Mouse (Mus musculus): Measurements from ENCODE around the gene Tnfsf15. TPM values are rescaled to one million over a fixed set of nuclear protein-coding genes. Genes with fewer than 3 reads are reported as not detected.

The Tnfsf15 gene
- polyA plus RNA-seq, 1 experiment from 2014 or later = not detected

DNA sequence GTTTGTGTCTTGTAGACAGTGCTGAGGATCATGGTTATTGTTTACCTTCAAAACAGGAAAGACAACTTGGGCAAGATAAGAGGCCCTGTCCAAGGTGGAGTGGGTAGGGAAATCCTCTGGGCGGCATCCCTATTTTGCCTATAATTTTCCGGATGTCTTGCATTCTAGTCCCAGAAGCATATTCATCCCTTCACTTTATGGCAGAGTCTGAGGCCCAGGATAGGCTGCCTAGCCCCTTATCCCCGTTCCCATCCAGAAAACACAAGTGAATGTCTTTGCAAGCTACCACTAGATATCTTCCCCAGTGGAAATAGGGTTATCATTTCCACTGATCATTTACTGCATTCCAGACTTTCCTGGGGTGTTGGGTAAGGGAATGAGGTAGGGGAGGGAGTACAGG, 4.9 kb downstream of the Tnfsf15 start:
- no peaks in the 10 kb centered on the region for H3K9me3 ChIP-seq (replicated peaks)
- H3K27me3 ChIP-seq (replicated peaks) = no peaks in the 10 kb centered on the region
- no peak overlapping the region for H3K9ac ChIP-seq
- no peak for ATAC-seq
- H3K4me1 ChIP-seq = no peaks in the 10 kb centered on the region
- no peaks in the 10 kb centered on the region for H3K36me3 ChIP-seq
- H3K4me2 ChIP-seq = no peak overlapping the region
- 50% methylated on average over 3 of the region's 3 CpGs for WGBS (ENCODE audit: insufficient replicate concordance)
- no peak overlapping the region for H3K4me3 ChIP-seq
- no peak overlapping the region for H3K27ac ChIP-seq

DNA sequence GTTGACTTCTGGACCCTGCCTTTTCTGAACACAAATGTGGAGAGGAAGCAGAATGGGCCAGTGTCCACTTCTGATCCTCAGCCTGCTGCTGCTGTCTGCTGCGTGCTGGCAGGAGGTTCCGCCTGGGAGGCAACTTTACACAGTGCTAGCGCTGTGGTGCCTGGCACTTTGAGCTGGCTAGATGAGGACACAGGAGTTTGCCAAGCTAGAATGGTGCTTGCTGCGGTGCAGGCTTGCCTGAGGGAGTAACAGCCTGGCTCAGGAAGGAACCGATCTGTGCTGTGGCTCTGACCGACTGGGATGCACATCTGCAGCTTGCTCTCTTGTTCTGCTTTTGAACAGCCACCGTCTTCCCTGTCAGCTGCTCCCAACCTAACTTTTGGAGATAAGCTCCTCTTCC, 5.4 kb downstream of the Tnfsf15 start:
- WGBS (ENCODE audit: insufficient replicate concordance) = 36% methylated on average over 7 of the region's 7 CpGs
- H3K4me1 ChIP-seq = no peaks in the 10 kb centered on the region
- no peak overlapping the region for H3K4me2 ChIP-seq
- H3K27me3 ChIP-seq (replicated peaks) = no peaks in the 10 kb centered on the region
- ATAC-seq = no peak
- H3K27ac ChIP-seq = no peak overlapping the region
- H3K9ac ChIP-seq = no peak overlapping the region
- H3K4me3 ChIP-seq = no peak overlapping the region
- H3K9me3 ChIP-seq (replicated peaks) = no peaks in the 10 kb centered on the region
- no peaks in the 10 kb centered on the region for H3K36me3 ChIP-seq

DNA sequence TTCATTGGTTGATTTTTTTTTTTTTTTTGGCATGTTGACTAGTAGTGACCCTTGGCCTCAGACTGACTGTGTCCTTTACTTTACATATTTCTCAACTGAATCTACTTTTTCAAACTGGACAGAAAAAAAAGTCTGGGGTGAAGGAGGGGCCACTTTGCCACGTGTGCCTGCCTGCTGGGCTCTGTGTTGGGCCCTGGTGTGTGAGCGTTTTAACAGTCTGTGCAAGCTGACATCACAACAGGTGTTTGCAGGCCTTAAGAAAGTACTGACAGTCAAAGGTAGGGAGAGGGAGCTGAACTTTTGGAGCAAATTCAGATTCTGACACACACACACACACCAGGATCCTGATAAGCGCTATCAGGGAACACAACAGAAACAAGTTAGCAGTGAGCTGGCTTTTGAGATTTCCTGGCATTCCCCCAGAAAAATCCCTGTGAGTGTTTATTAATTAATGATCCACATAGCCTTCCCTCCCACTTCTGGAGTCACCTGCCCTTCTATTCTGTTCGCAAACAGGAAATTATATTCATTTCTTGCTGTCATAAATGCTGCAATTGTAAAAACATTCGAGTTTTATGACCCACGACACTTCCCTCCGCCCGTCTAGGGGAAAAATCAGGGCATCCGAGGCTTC, 6.4 kb downstream of the Tnfsf15 start:
- Histone ChIP-seq H3K9me3 (replicated peaks) (no peaks in the 10 kb centered on the region), H3K27me3 (replicated peaks) (no peaks in the 10 kb centered on the region), H3K4me2 (no peak overlapping the region), H3K4me1 (no peaks in the 10 kb centered on the region), H3K9ac (no peak overlapping the region), H3K27ac (no peak overlapping the region), H3K36me3 (no peaks in the 10 kb centered on the region), H3K4me3 (no peak overlapping the region)
- 56% methylated on average over 9 of the region's 9 CpGs for WGBS (ENCODE audit: insufficient replicate concordance)
- ATAC-seq = no peak

DNA sequence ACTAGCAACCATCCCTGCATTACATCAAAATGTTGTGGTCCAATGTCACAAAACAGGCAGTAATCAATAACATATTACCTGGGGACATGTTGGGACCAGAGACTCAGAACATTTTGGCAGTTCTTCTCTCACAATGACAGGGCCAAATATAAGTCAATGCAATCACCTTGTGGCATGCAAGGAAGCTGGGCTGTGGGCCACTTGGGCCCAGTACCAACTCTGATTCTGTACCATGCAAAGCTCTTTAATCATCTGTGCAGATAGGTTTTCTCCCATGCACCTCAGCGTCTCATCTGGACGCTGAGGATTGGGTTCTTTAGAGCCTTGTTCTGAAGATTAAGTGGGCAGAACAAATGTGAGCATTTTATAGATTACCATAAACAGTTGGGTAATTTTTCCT, 13.6 kb downstream of the Tnfsf15 start:
- no peaks in the 10 kb centered on the region for H3K9me3 ChIP-seq (replicated peaks)
- WGBS (ENCODE audit: insufficient replicate concordance) = 53% methylated on average over 2 of the region's 2 CpGs
- no peaks in the 10 kb centered on the region for H3K4me1 ChIP-seq
- H3K4me3 ChIP-seq = no peak overlapping the region
- H3K27ac ChIP-seq = no peak overlapping the region
- H3K36me3 ChIP-seq = no peaks in the 10 kb centered on the region
- H3K4me2 ChIP-seq = no peak overlapping the region
- no peaks in the 10 kb centered on the region for H3K27me3 ChIP-seq (replicated peaks)
- H3K9ac ChIP-seq = no peak overlapping the region
- ATAC-seq = no peak

DNA sequence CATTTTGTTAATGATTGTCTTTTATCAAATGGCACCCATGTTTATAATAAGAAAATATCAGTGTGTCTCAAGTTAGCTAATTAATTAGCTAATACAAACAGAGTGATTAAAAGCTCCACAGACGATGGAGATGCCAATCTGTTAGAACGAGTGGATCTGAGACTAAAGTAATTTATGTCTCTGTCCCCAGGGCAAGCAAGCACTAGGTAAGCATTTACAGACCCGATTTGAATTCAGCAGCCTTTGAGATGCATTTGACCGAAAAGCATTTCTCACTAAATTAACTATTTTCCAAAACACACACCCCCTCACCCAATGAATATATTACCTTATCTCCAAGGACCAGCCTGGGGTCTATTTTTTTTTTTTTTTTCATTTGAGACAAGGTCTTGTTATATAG, 18.2 kb downstream of the Tnfsf15 start:
- Histone ChIP-seq H3K4me1 (no peaks in the 10 kb centered on the region), H3K36me3 (no peaks in the 10 kb centered on the region), H3K27me3 (replicated peaks) (no peaks in the 10 kb centered on the region), H3K27ac (no peak overlapping the region), H3K9ac (no peak overlapping the region), H3K4me2 (no peak overlapping the region), H3K9me3 (replicated peaks) (no peaks in the 10 kb centered on the region), H3K4me3 (no peak overlapping the region)
- no peak for ATAC-seq
- 58% methylated on average over 4 of the region's 4 CpGs for WGBS (ENCODE audit: insufficient replicate concordance)

DNA sequence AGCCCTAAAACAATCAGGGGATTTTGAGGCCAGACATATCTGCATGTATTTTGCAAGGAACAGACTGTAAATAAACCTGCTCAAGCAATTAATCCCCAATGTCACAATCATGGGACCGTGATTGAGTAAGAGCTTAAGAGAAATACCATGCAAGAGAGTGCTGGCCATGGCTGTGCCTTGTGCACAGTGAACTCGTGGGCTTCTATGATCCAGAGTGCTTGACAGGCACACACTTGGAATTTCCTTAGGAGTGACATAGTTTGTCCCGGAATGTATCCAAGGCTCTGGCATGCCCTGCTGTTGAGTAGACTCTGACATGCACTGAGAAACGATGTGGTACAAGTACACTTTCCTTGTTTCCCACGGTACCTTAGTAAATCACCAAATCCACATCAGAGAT, 18.9 kb downstream of the Tnfsf15 start:
- no peaks in the 10 kb centered on the region for H3K36me3 ChIP-seq
- H3K4me1 ChIP-seq = no peaks in the 10 kb centered on the region
- no peak overlapping the region for H3K27ac ChIP-seq
- ATAC-seq = no peak
- H3K9me3 ChIP-seq (replicated peaks) = no peaks in the 10 kb centered on the region
- H3K4me3 ChIP-seq = no peak overlapping the region
- no peak overlapping the region for H3K9ac ChIP-seq
- no peaks in the 10 kb centered on the region for H3K27me3 ChIP-seq (replicated peaks)
- WGBS (ENCODE audit: insufficient replicate concordance) = 62% methylated on average over 5 of the region's 5 CpGs
- no peak overlapping the region for H3K4me2 ChIP-seq

DNA sequence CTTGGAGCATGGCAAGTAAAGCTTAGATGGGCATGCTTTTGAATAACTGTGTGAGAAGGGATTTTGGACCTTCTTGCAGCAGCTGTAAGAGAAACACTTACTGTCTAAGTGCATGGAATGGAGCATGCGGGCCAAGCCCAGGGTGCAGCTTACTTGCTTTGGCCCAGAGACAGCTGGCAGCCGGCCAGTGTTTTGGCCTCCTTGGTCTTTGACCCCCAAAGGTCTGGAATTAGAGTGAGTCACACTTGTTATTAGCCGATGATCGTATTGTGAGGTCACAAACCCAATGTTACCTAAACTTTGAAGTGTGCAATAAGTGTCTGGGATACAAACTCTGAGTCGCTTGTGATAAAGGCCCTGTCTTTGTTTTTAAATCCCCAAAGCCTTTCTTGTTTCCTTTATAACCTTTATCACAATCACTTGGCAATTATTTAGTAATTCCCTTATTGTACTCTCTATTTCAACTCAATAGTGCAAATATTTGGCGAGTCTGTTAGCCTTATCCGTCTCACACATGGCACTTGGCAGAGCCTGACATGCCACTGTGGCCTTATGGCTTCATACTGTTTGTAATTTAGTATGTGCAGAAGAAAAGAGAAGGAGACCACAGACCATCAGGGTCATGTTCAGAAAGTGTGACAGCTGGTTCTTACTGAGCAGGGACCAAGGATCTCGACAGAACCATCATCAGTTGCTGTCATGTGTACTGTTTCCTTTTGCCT, 26.8 kb downstream of the Tnfsf15 start:
- Histone ChIP-seq H3K9me3 (replicated peaks) (no peaks in the 10 kb centered on the region), H3K4me1 (no peaks in the 10 kb centered on the region), H3K4me2 (no peak overlapping the region), H3K27me3 (replicated peaks) (no peaks in the 10 kb centered on the region), H3K36me3 (no peaks in the 10 kb centered on the region), H3K27ac (no peak overlapping the region), H3K9ac (no peak overlapping the region), H3K4me3 (no peak overlapping the region)
- WGBS (ENCODE audit: insufficient replicate concordance) = 65% methylated on average over 8 of the region's 8 CpGs
- no peak for ATAC-seq

DNA sequence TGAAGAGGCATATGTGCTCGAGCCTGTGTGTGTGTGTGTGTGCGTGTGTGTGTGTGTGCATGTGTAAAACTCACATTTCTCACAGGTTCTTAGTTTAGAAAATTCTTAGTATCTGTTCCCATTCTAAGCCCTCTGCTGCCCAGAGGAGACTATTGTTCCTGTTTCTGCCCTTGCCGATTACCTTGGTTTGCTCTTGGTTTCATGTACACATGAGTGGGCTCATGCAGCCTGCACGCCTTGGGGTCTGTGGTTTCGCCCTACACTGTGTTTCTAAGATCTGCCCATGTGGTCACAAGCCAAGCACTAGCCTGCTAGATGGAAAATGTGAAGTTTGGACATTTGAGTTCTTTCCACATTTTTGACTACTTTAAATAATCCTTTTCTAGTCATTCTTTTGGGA, 33.0 kb downstream of the Tnfsf15 start:
- 59% methylated on average over 5 of the region's 5 CpGs for WGBS (ENCODE audit: insufficient replicate concordance)
- ATAC-seq = no peak

DNA sequence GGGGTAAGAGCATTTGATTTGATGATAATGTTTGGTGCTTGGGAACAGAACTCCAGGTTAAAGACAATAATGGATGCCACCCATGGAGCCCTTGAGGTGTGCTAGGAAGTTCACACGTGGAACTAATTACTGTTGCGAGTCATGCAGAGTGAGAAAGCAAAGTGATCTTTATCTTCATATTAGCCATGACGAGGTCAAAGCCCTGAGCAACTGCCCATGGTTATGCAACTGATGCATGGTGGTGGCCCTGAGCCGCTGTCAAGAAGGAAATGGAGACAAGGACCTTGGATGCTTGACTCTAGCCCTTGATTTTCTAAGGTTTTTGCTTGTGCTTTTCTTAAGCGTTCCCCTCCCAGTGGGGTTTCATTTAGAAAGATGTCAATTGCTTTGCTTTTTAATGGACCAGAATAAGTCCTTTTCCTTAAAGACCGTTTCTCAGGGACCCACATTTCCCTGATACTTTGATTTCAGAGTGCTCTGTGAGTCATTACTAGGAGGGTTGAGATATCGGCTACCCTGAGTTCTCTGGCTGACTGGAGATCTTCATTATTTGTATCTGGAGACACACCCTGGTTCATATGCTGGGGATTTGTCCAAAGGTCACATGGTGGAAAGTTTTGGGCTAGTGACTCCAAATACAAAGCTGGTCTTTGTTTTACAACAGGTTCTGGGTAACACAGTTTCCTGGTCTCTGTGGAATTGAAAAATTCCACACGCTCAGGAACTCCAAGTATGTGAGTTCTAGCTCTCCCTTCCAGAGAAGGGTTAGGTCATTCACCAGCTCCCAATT, 34.3 kb downstream of the Tnfsf15 start:
- H3K4me2 ChIP-seq = no peak overlapping the region
- H3K4me1 ChIP-seq = no peaks in the 10 kb centered on the region
- 63% methylated on average over 8 of the region's 8 CpGs for WGBS (ENCODE audit: insufficient replicate concordance)
- H3K9ac ChIP-seq = no peak overlapping the region
- no peak for ATAC-seq
- no peak overlapping the region for H3K27ac ChIP-seq
- no peaks in the 10 kb centered on the region for H3K27me3 ChIP-seq (replicated peaks)
- H3K4me3 ChIP-seq = no peak overlapping the region
- H3K9me3 ChIP-seq (replicated peaks) = no peaks in the 10 kb centered on the region
- no peaks in the 10 kb centered on the region for H3K36me3 ChIP-seq

More for the DNA sequence above, 33.0 kb downstream of the Tnfsf15 start:
- Histone ChIP-seq H3K27me3 (replicated peaks) (no peaks in the 10 kb centered on the region), H3K36me3 (no peaks in the 10 kb centered on the region), H3K9me3 (replicated peaks) (no peaks in the 10 kb centered on the region), H3K27ac (no peak overlapping the region), H3K9ac (no peak overlapping the region), H3K4me1 (no peaks in the 10 kb centered on the region), H3K4me2 (no peak overlapping the region), H3K4me3 (no peak overlapping the region)

DNA sequence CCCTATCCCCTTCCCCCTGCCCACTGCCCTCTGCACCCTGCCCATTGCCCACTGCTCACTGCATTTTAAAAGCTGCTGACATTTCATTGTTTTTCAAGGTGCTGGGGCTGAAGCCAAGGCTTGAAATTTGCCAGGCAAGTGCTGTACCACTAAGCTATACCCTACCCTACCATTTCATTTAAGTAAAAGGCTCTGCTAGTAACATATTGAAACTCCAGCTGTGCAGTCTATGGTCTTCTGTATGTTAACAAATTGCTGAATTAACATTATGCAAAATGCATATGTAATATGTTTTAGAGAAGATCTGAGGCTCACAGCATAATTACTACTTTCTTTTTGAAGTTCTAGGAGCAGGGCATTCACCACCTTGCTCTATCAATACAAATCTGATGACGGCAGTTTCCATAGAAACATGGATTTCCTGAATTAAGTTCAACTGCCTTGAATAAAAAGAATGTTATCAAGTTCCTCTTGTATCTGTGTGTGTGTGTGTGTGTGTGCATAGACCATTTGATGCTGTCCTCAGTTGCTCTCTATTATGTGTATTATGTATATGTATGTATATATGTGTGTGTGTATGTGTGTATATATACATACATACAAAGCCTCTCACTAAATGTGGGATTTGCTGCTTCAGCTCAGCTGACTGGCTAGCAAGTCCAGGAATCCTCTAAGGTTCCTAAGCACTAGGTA, 38.5 kb downstream of the Tnfsf15 start:
- WGBS (ENCODE audit: insufficient replicate concordance) = 71% methylated on average over 1 of the region's 1 CpGs
- no peak for ATAC-seq
- no peaks in the 10 kb centered on the region for H3K9me3 ChIP-seq (replicated peaks)
- H3K36me3 ChIP-seq = no peaks in the 10 kb centered on the region
- H3K9ac ChIP-seq = no peak overlapping the region
- H3K27ac ChIP-seq = no peak overlapping the region
- H3K4me3 ChIP-seq = no peak overlapping the region
- no peaks in the 10 kb centered on the region for H3K4me1 ChIP-seq
- H3K4me2 ChIP-seq = no peak overlapping the region
- H3K27me3 ChIP-seq (replicated peaks) = no peaks in the 10 kb centered on the region

DNA sequence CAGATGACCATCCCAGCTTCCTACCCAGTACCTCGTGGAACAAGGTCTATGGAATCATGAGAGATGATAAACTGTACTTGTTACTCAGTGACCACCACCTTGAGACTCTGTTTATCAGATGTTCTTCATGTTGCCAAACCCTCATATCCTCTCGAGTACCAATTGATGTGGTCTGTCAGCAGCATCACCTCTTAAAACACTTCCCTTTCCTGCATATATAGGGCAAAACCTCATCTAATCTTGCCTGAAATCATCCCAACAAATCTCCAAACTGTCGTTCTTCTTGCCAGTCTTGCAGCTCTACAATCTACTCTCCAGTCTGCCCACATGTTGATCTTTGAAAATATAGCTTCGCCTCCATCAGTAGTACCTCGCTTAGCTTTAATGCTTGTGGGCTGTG, 40.7 kb downstream of the Tnfsf15 start:
- Histone ChIP-seq H3K27ac (no peak overlapping the region), H3K4me2 (no peak overlapping the region), H3K4me3 (no peak overlapping the region), H3K9ac (no peak overlapping the region), H3K27me3 (replicated peaks) (no peaks in the 10 kb centered on the region), H3K9me3 (replicated peaks) (no peaks in the 10 kb centered on the region), H3K4me1 (no peaks in the 10 kb centered on the region), H3K36me3 (no peaks in the 10 kb centered on the region)
- no peak for ATAC-seq
- 46% methylated on average over 5 of the region's 5 CpGs for WGBS (ENCODE audit: insufficient replicate concordance)

DNA sequence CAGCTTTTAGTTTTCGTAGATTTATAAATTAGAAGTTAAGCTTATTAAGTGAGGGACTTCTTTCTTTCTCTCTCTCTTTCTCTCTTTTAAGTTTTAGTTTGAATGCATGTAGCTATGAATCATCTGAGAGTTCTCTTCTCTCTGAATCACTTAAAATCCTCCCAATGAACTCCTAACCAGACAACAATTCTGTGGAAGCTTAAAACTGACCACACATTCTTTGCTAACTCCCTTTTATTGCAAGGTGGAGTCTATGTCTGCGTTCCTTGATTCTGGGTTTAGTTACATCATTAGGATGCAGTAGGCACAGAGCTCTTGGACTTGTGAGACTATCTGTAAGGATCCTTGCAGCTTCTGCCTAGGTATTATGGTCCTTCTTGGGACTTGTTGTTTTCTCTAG, 41.2 kb downstream of the Tnfsf15 start:
- Histone ChIP-seq H3K9ac (no peak overlapping the region), H3K4me2 (no peak overlapping the region), H3K27me3 (replicated peaks) (no peaks in the 10 kb centered on the region), H3K9me3 (replicated peaks) (no peaks in the 10 kb centered on the region), H3K4me3 (no peak overlapping the region), H3K27ac (no peak overlapping the region), H3K36me3 (no peaks in the 10 kb centered on the region), H3K4me1 (no peaks in the 10 kb centered on the region)
- no peak for ATAC-seq
- WGBS (ENCODE audit: insufficient replicate concordance) = 59% methylated on average over 2 of the region's 2 CpGs
